Mouse (Mus musculus) limb, embryonic 14.5 days (tissue): Measurements from ENCODE around the gene Lin54. TPM values are rescaled to one million over a fixed set of nuclear protein-coding genes. Genes with fewer than 3 reads are reported as not detected.

ENCODE experiments used
- ATAC-seq: fragments of 200-750 bp; cut with Nextera tagmentation; 2 replicates; pipeline ENCODE4 v1.8.0; 2017; ENCODE audit warnings: low read depth, moderate number of reproducible peaks, moderate TSS enrichment; ENCODE audit not compliant: low FRiP score
- DNase-seq: peaks from one replicate; pipeline ENCODE4 v3.0.0-alpha.2; 2015; ENCODE audit warnings: low spot score
- H3K27ac ChIP-seq: fragments of 300-500 bp; sonication (generic); replicated peaks from 2 replicates; pipeline ENCODE4 v1.5.1; 2014; ENCODE audit warnings: low read depth, mild to moderate bottlenecking, low read length, moderate library complexity, mixed read lengths
- H3K27me3 ChIP-seq: fragments of 300-500 bp; sonication (generic); 2 replicates; pipeline ENCODE4 v1.6.1; 2014; ENCODE audit warnings: low read length, mixed read lengths; ENCODE audit not compliant: control insufficient read depth, insufficient read depth
- H3K36me3 ChIP-seq: fragments of 300-500 bp; sonication (generic); 2 replicates; pipeline ENCODE4 v1.6.1; 2014; ENCODE audit warnings: mild to moderate bottlenecking, low read length, moderate library complexity, mixed read lengths; ENCODE audit not compliant: control insufficient read depth, insufficient read depth
- H3K4me1 ChIP-seq: fragments of 300-500 bp; sonication (generic); 2 replicates; pipeline ENCODE4 v1.6.1; 2014; ENCODE audit warnings: antibody characterized with exemption, low read length, mixed read lengths; ENCODE audit not compliant: control insufficient read depth, insufficient read depth
- H3K4me2 ChIP-seq: fragments of 300-500 bp; sonication (generic); replicated peaks from 2 replicates; pipeline ENCODE4 v1.6.1; 2014; ENCODE audit warnings: low read depth, mild to moderate bottlenecking, low read length, moderate library complexity; ENCODE audit not compliant: severe bottlenecking
- H3K4me3 ChIP-seq: fragments of 300-500 bp; sonication (generic); replicated peaks from 2 replicates; pipeline ENCODE4 v1.5.1; 2014; ENCODE audit warnings: low read length
- H3K9ac ChIP-seq: fragments of 300-500 bp; sonication (generic); 2 replicates; pipeline ENCODE4 v1.6.1; 2014; ENCODE audit warnings: mild to moderate bottlenecking, low read depth, low read length, moderate library complexity; ENCODE audit not compliant: severe bottlenecking
- H3K9me3 ChIP-seq: fragments of 300-500 bp; sonication (generic); 2 replicates; pipeline ENCODE4 v1.6.1; 2016; ENCODE audit warnings: low read length; ENCODE audit not compliant: control insufficient read depth
- POLR2A ChIP-seq: fragments of 200-500 bp; IDR thresholded peaks from 2 replicates; pipeline ENCODE4 v1.8.0; 2012; ENCODE audit warnings: inconsistent platforms, mild to moderate bottlenecking, moderate library complexity, borderline replicate concordance; ENCODE audit not compliant: insufficient read depth, insufficient read length; ENCODE audit errors: extremely low read depth
- WGBS: fragments of 180-500 bp; shearing (Covaris S2); extraction: QIAGEN DNeasy Blood & Tissue Kit; methylation state at CpG from one replicate; pipeline ENCODE4 v1.1.7; 2014; 5-methylcytosine and 5-hydroxymethylcytosine counted together
- polyA plus RNA-seq, 2 experiments: library from polyadenylated mRNA; depleted of rRNA in 1 of 2; stranded (reverse) in 1 of 2; unstranded in 1 of 2; fragments of >200 nt; fragmentation: Nextera tagmentation in 1 of 2; extraction: Ambion mirVana in 1 of 2; gene quantifications; 2 replicates each; pipeline versions ENCODE4 v1.2.1 to v1.2.3; 2012 to 2014

Gene Lin54
- polyA plus RNA-seq, 2 experiments: 10.6 to 13.4 TPM

GRCm38 (mm10) chr5:100520223-100520622 is 19.8 kb upstream of the Lin54 start:
- 84% methylated on average over 2 of the region's 2 CpGs for WGBS
- H3K4me2 ChIP-seq: peak overlapping the region; percentile 48; the same call in 1 of the 2 replicates

DNA sequence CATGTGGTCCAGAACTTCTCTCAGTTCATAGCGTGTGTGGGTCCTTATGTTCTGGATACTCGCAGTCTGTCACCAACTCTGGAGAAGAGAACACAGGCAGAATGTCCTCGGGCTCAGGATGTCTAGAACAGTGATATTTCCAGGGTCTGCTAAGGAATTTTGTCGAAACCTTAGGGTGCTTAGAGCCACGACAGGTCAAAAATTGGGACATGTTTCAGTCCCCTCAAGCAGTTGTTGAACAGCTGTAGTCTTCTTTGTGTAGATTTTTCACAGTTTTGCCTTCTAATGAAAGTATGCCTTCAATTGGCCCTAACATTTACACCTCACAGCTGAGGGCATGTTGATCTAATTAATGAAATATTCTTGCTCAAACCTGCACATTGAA is 18.6 kb upstream of the Lin54 start:
- Histone ChIP-seq H3K4me1 (peaks cover 13% of the 10 kb centered on the region), H3K4me2 (peak overlapping the region; percentile 48), H3K36me3 (peaks cover 3% of the 10 kb centered on the region; the same call in 1 of the 2 replicates), H3K27ac (peak overlapping the region; percentile 74), H3K9me3 (no peaks in the 10 kb centered on the region), H3K27me3 (no peaks in the 10 kb centered on the region), H3K4me3 (peak overlapping the region; percentile 87), H3K9ac (peak overlapping the region; percentile 94)
- DNase-seq: no peak
- 3% methylated on average over 5 of the region's 5 CpGs for WGBS
- TF ChIP-seq POLR2A: no peak
- ATAC-seq: no peak

More at GRCm38 (mm10) chr5:100520223-100520622, 19.8 kb upstream of the Lin54 start:
- peaks cover 6% of the 10 kb centered on the region; the same call in 1 of the 2 replicates for H3K36me3 ChIP-seq
- DNase-seq (no peak), ATAC-seq (no peak)
- H3K9me3 ChIP-seq: no peaks in the 10 kb centered on the region
- H3K9ac ChIP-seq: peak overlapping the region; percentile 1; the same call in 1 of the 2 replicates
- no peaks in the 10 kb centered on the region for H3K27me3 ChIP-seq
- TF ChIP-seq POLR2A: no peak
- 0 out of 2 replicates have a peak overlapping the region, but pooled peaks have one; percentile 7 for H3K4me3 ChIP-seq
- H3K4me1 ChIP-seq: peaks cover 13% of the 10 kb centered on the region
- no peak overlapping the region for H3K27ac ChIP-seq

GRCm38 (mm10) chr5:100518049-100519026 is 17.9 kb upstream of the Lin54 start, which contains the start of gene Cops4:
Gene Cops4, plus strand, starts transcription at chr5:100518309.
- Histone ChIP-seq H3K9me3 (no peaks in the 10 kb centered on the region), H3K4me1 (peaks cover 13% of the 10 kb centered on the region), H3K9ac (peak within 1 kb of the TSS; percentile 94), H3K4me2 (peak within 1 kb of the TSS; percentile 53), H3K27me3 (no peaks in the 10 kb centered on the region), H3K27ac (peak within 1 kb of the TSS; percentile 74), H3K4me3 (peak within 1 kb of the TSS; percentile 87), H3K36me3 (peaks cover 3% of the 10 kb centered on the region; the same call in 1 of the 2 replicates)
- WGBS: under 1% methylated on average over 64 of the region's 64 CpGs
- peak; percentile 100 for ATAC-seq
- DNase-seq: peak; percentile 100
- peak; percentile 84; the same call in 1 of the 2 replicates for TF ChIP-seq POLR2A

GRCm38 (mm10) chr5:100512576-100512975 is 12.1 kb upstream of the Lin54 start:
- H3K4me2 ChIP-seq: no peak overlapping the region
- no peaks in the 10 kb centered on the region for H3K9me3 ChIP-seq
- TF ChIP-seq POLR2A: no peak
- ATAC-seq (no peak), DNase-seq (no peak)
- no peak overlapping the region for H3K27ac ChIP-seq
- H3K36me3 ChIP-seq: no peaks in the 10 kb centered on the region
- peaks cover 1% of the 10 kb centered on the region for H3K4me1 ChIP-seq
- no peak overlapping the region for H3K4me3 ChIP-seq
- H3K9ac ChIP-seq: no peak overlapping the region
- H3K27me3 ChIP-seq: no peaks in the 10 kb centered on the region

- DNase-seq (no peak), ATAC-seq (no peak)
- Histone ChIP-seq H3K4me1 (no peaks in the 10 kb centered on the region), H3K36me3 (no peaks in the 10 kb centered on the region), H3K27me3 (no peaks in the 10 kb centered on the region), H3K9ac (no peak overlapping the region), H3K4me3 (no peak overlapping the region), H3K27ac (no peak overlapping the region), H3K9me3 (no peaks in the 10 kb centered on the region), H3K4me2 (no peak overlapping the region)
- WGBS: 72% methylated on average over 11 of the region's 11 CpGs
- TF ChIP-seq POLR2A: no peak
Measured at GRCm38 (mm10) chr5:100509247-100509646, 8.8 kb upstream of the Lin54 start.
